Mouse (Mus musculus): ENCODE measurements around the gene Slc37a3. TPM values are rescaled to one million over a fixed set of nuclear protein-coding genes. Genes with fewer than 3 reads are reported as not detected.

The Slc37a3 gene
- total RNA-seq, 1 experiment from 2014 or later, result 36.5 TPM

DNA sequence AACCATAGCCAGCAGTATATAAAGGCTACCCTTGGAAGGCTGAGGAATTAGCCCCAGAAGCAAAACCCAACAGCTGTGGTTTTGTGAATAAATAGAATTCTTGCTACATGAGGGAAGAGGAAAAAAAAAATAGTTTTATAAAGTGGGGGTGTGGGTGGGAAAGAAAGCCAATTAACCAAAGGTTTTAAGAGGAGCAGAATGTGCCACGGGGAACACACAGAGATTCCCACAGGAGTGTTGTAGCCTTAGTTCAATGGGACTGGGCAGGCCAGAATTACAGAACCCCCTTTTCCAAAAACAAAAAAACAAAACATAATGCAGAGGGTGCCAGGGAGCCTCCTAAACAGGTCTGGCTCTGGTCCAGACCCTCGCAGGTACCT, 58.9 kb downstream of the Slc37a3 start:
- DNase-seq, result no peak

DNA sequence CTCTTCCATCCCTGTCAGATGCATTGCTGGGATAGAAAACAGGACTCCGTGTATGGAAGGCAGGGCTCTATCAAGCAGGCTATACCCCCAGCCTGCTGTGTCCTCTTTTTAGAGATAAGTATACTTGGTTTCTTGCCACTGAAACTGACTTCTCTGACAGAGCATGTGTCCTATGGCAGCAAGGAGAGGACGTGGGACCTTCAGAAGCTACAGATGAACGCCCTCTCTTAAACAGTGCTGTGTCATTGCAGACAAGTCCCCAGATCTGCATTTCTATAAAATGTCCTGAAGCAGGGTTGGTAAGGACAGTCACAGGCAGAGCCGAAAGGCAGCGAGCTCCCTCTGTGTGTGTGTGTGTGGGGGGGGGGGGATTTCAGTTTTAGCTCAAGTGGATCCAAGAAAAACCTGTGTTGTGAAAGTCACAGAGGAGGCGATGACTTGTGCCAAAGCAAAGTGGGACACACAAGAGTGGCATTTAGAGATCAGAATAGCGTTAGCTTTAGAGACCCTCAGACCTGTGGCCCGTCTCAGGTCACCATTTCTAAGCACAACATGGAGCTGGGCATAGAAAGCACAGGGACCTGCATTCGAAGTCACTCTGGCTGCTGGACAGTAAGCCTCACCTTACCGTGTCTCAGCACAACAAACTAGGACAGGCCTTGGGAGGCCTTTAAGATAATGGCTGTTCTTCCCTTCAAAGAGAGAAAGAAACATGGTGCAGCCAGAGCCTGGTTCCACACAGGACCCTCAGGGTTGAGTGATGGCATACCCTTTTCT, 59.4 kb downstream of the Slc37a3 start:
- DNase-seq, result no peak

DNA sequence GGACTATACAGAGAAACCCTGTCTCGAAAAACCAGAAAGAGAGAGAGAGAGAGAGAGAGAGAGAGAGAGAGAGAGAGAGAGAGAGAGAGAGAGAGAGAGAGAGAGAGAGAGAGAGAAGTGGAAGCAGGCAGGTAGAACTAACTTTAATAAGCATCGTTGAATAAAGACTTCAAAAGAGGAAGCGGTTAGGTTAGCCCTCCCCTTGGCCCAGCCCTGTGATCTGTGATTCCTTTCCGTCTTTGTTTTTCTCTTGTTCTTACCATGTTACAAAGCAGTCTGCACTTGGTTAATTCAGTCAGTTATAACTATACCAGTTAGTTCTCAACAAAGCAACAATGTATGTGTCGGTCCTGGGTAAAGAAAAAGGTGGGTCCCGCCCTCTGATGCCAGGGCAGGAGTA, 61.4 kb downstream of the Slc37a3 start:
- no peak for DNase-seq

DNA sequence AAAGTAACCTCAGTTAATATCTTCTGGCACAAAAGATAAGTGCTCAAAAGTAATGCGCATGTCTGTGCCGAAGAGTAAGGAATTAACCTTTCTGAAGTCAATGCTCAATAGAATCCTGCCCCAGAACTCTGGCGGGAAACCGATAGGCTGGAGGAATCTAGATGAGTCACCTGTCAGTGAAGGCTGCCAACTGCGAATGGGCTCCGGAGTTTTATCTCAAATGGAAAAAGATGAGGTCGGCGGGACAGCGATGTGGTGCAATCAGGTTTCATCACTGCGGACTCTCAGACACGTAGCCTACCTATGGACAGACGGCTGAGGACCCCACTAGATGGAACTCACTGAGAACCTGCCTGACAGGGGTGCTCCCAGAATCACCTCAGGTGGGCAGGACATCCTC, 63.0 kb downstream of the Slc37a3 start:
- peak; percentile 79 for DNase-seq

DNA sequence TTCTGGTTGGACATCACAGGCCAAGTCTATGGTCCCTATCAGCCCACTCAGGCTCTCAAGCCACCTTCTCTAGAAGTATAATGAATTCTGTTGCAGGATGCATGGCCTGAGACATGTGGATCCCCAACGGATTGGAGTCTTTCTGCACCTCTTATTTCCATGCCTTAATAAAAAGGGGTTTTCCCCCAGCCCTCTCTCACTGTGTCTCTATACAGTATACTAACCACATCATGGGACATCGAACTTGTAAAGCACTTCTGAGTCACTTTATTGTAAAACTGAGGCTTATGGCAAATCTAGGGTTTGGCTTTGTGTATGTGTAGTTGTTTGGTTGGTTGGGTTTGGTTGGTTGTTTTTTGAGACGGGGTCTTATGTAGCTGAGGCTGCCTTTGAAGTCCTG, 65.7 kb downstream of the Slc37a3 start:
- DNase-seq, result no peak

DNA sequence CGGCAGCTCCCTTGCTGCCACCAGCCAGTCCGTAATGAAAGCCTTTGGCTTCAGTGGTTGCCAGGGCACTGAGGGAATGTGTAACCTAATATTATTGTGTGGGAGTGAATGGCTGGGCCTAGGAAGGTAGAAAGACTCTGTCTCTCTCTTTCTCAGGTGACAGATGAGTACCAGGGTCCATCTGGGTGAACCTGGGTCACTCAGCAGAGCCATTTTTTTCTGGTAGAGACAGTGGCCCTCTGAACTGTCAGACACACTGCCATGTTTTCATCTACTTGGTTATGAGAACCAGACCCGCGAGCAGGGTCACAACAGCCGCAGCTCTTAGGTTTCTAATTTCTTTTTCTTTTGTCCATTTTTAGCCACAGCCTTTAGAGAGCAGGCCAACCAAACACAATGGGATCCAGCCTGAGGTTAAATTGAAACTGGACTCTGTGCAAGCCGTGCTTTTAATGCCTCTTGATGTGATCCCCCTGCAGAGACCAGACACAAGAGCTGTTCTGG, 73.1 kb downstream of the Slc37a3 start:
- DNase-seq, result no peak

DNA sequence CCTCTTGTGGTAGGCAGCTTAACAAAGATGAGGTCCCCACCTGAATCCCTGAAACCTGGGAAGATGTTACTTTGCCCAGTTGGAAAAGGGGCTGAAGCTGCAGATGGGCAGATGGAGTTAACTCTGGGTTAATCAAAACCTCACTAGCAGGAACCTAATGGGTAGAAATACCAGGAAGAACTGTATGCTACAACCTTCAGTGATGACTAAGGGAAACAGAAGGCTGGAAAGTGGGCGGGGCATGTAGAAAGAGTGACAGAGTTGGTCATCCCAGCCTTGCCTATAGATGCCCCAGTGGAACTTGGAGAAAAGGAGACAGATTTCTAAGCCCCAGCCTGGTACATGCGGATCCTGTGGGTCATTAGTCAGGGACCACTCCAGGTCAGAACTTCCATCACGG, 76.0 kb downstream of the Slc37a3 start:
- DNase-seq, result peak; percentile 35

DNA sequence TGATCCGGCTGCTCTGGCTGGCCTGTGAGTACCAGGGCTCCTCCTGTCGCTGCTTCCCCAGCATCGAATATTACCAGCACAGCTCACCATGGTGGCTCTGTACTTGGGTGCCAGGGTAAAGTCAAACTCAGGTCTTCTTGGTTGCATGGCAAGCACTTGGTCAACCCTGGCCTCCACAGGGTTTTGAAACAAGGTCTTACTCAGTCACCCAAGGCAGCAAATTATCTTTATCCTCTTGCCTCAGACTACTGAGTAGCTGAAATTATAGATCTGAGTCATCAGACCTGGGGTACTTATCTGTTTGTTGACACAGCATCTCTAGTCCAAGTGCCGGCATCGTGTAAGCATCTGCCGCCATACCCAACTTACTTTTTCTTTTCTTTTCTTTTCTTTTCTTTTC, 80.4 kb downstream of the Slc37a3 start:
- DNase-seq, result no peak

DNA sequence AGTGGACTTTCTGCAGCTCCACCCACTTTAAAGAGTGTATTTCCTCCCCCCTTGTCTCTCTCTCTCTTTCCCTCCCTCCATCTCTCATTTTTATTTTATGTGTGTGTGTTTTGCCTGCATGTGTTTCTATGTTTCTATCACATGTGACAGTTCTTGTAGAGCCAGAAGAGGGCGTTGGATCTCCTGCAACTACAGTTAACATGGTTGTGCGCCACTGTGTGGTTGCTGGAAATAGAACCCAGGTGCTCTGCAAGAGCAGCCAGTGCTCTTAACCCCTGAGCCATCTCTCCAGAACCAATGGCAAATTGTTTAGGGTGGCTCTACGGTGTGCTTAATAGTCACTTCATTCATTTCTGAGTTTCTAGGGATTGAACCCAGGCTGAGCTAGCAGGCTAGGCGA, 81.0 kb downstream of the Slc37a3 start:
- DNase-seq, result no peak

DNA sequence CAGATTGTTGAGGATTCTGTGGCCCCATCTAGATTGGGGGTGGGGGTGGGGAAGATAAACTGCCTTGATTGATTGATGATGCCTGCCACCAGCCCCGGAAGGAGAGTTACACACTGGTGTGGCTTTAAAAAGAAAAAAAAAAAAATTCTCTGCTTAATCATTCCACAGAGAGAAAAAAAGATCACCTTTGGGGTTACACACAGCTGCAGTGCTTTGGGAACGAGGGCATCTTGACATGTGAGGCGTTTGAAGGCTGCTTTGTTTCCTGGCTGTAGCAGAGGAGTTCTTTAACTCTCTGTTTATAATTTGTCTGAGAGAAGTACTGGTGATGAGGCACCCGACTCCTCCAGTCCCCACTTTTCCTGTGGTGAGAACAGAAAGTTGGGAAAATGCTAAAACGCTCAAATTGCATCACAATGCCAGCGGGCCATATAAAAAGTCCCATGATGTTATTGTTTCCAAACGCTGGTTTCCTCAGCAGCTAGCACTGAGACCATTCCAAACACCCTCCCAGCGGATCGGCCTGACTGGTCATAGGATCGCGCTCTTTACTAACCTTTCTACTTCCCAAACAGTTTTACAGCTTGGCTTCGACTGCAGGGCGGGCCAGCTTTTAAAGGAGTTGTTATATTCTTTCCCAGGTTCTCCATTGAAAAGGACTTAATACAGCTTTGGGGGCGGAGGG, 81.6 kb downstream of the Slc37a3 start:
- no peak for DNase-seq

DNA sequence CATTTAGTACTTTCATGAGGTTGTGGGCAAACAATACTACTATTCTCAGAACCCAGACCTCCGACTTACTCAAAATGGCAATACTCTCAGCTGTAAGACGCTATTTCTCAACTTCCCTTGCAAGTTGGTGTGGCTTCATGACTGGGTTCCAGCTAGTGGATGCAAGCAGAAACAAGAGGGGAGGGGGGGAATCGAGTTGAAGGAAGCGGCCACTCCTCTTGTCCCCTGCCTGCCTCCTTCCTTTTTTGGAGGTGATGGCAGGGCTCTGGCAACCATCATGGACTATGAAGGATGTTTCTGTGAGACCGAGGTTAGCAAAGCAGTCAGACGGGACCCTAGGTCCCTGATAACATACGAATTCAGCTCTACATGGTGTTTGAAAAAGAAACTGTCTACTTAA, 87.8 kb downstream of the Slc37a3 start:
- DNase-seq, result no peak

DNA sequence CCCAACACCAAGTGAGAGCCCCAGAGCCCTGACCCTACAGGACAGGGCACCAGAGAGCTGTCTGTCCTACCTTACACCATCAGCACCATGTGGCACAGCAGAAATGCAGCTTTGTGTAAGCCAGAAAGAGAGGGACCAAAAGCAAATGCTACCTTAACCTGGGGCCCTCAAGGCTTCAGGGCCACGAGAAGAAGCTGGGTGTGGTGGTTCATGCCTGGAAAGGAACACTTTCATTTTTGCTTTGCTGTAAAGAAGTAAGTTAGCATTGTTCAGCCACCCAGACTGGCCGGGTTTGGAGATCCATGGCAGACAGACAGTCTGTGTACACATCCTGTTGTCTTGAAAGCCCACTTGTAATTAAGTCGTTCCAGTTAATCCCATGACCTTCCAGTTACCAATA, 89.7 kb downstream of the Slc37a3 start:
- no peak for DNase-seq

DNA sequence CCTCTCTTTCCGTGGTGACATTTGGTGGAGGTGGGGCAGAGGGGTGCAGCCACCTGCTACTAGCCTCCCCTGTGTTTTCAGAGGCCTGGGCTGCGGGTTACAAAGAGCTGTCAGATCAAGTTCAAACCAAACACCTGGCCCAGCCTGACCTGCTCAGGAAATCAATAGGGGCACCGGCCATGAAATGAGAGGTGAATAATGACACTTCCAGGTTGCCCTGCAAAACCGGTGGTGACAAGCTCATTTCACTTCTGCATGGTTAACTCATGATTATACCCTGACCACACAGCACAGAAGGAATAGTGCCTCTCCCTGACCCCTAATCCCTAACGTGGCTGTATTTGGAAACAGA, 90.8 kb downstream of the Slc37a3 start:
- no peak for DNase-seq

DNA sequence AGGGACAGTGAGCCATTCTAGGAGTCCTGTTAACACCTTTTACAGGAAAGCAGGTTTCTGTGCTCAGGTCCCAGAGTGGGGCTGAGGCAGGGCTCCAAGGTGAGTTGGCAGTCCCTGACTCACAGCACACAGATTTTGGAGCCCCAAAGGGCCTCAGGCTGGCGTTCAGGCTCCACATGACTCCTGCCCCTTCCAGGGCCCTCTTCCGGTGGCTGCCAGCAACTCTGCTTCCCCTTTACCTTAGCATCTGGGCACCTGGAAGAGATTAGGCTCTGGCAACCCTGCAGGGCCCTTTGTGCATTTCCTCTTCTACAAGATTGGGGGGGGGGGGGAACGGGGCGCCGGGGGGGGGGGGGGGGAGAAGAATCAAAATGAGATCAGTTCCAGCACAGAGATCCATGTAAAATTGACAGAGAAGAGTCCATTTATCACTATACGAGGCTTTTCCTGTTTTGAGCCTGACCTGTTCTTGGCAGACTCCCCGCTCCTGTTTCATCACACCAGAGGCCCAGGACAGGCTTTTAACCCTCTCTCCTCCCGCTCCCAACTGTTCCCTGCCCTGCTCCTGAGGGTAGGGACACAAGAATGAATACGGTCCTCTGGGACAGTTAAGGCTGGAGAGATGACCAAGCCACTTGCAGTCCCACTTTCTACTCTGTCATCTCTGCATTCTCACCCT, 91.3 kb downstream of the Slc37a3 start:
- peak; percentile 72 for DNase-seq

DNA sequence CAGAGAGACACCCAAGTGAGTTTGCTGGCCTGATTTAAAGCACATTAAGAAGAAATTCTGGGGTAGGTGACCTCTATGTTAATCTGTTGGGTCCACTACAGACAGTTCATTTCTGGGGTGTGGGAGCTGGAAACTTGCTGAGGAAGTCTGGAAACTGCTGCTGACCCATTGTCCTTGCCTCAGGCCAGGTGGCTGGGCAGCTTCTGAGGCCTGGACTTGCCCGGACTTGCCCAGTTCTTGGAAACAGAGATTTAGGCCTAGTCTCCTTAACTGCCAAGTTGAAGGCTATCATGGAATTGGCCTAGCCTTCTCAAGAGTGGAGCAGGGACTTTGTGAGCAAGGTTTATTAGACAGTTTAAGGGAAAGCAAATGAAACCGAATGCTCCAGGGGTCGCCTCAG, 92.6 kb downstream of the Slc37a3 start:
- DNase-seq, result no peak

Other genes starting within 250 kb of the Slc37a3 start
- gene Kdm7a, start 170.9 kb downstream of the Slc37a3 start, total RNA-seq (2021), result 17.0 and 19.5 TPM in 2 replicates
- 0.48 and 1.4 TPM in 2 replicates for gene Rab19, start 3.5 kb upstream of the Slc37a3 start, total RNA-seq (2021)
- gene Mkrn1, start 42.8 kb upstream of the Slc37a3 start, total RNA-seq (2021), result 94.2 and 101 TPM in 2 replicates
- gene Dennd2a, start 180.2 kb upstream of the Slc37a3 start, total RNA-seq (2021), result 11.7 and 14.4 TPM in 2 replicates
- gene Adck2, start 196.2 kb upstream of the Slc37a3 start, total RNA-seq (2021), result 23.5 and 28.0 TPM in 2 replicates
- gene Gm42420, start 208.1 kb upstream of the Slc37a3 start, total RNA-seq (2021), result 1.5 and 1.8 TPM in 2 replicates
- 288 and 312 TPM in 2 replicates for gene Ndufb2, start 214.9 kb upstream of the Slc37a3 start, total RNA-seq (2021)